Mouse (Mus musculus): Measurements from ENCODE around the gene Tnfrsf23. TPM values are rescaled to one million over a fixed set of nuclear protein-coding genes. Genes with fewer than 3 reads are reported as not detected.
"Not testable (repeated sequence)": the region's sequence is repeated elsewhere in the genome, so short reads cannot be mapped to it uniquely, and the experiment has no call there.

Tnfrsf23 gene
- total RNA-seq (2021), result 1 to 10 TPM; 3.6 to 6.3 TPM
- long read RNA-seq, experiment 1, partial matches to known transcripts, result 2 of 3 reads
- long read RNA-seq, experiment 1, other reads (novel, unspliced or antisense), result 1 of 3 reads
- long read RNA-seq, experiment 2, result 0 reads

GRCm38 (mm10) chr7:143685359-143686067, at the start of gene Tnfrsf23:
Gene Tnfrsf23, minus strand, starts transcription at chr7:143685872.
- peak; percentile 53 for DNase-seq

GRCm38 (mm10) chr7:143733746-143734145, 48.1 kb upstream of the Tnfrsf23 start:
- no peak for DNase-seq

- DNase-seq, result peak; percentile 36
Measured at GRCm38 (mm10) chr7:143729886-143730285, 44.2 kb upstream of the Tnfrsf23 start.

GRCm38 (mm10) chr7:143726396-143726795, 40.7 kb upstream of the Tnfrsf23 start:
- no peak for DNase-seq

GRCm38 (mm10) chr7:143723841-143724240, 38.2 kb upstream of the Tnfrsf23 start:
- DNase-seq, result no peak

GRCm38 (mm10) chr7:143722646-143723045, 37.0 kb upstream of the Tnfrsf23 start:
- no peak for DNase-seq

- DNase-seq, result no peak
Measured at GRCm38 (mm10) chr7:143717811-143718210, 32.1 kb upstream of the Tnfrsf23 start.

GRCm38 (mm10) chr7:143713421-143713820, 27.7 kb upstream of the Tnfrsf23 start:
- no peak for DNase-seq

- DNase-seq, result no peak
Measured at GRCm38 (mm10) chr7:143712771-143713348, 27.2 kb upstream of the Tnfrsf23 start.

GRCm38 (mm10) chr7:143712023-143712422, 26.4 kb upstream of the Tnfrsf23 start:
- DNase-seq, result peak; percentile 16

GRCm38 (mm10) chr7:143711381-143711780, 25.7 kb upstream of the Tnfrsf23 start:
- no peak for DNase-seq

GRCm38 (mm10) chr7:143709395-143709794, 23.7 kb upstream of the Tnfrsf23 start:
- DNase-seq, result no peak

GRCm38 (mm10) chr7:143706697-143707438, 21.2 kb upstream of the Tnfrsf23 start:
- DNase-seq, result peak; percentile 92

- peak; percentile 33 for DNase-seq
Measured at GRCm38 (mm10) chr7:143696140-143696539, 10.5 kb upstream of the Tnfrsf23 start.

- no peak for DNase-seq
Measured at GRCm38 (mm10) chr7:143694550-143694949, 8.9 kb upstream of the Tnfrsf23 start.

- DNase-seq, result no peak
Measured at GRCm38 (mm10) chr7:143692746-143693510, 7.3 kb upstream of the Tnfrsf23 start.

- no peak for DNase-seq
Measured at GRCm38 (mm10) chr7:143691909-143692308, 6.2 kb upstream of the Tnfrsf23 start.

- DNase-seq, result no peak
Measured at GRCm38 (mm10) chr7:143691181-143691580, 5.5 kb upstream of the Tnfrsf23 start.

- no peak for DNase-seq
Measured at GRCm38 (mm10) chr7:143689946-143690345, 4.3 kb upstream of the Tnfrsf23 start.

GRCm38 (mm10) chr7:143689481-143689880, 3.8 kb upstream of the Tnfrsf23 start:
- DNase-seq, result no peak

GRCm38 (mm10) chr7:143686676-143687075, 1.0 kb upstream of the Tnfrsf23 start:
- not testable (repeated sequence) for DNase-seq

- DNase-seq, result not testable (repeated sequence)
Measured at GRCm38 (mm10) chr7:143686191-143686590, 519 bp upstream of the Tnfrsf23 start.

Measured in gastrocnemius, postnatal 10 days (tissue).